Mouse (Mus musculus) brain, embryonic 14.5 days (tissue): ENCODE measurements at regions not wholly inside any gene's neighbourhood (a gene's known extent, or its start where the extent isn't known, plus 50 kb on each side); places are given as distances from the start of the nearest gene placed in this dataset.

Source experiments
- CTCF ChIP-seq: fragments of 200-500 bp; IDR thresholded peaks from 2 replicates; pipeline ENCODE4 v1.5.1; 2012; ENCODE audit warnings: inconsistent platforms, mild to moderate bottlenecking, moderate library complexity, borderline replicate concordance; ENCODE audit not compliant: insufficient read depth, insufficient read length; ENCODE audit errors: extremely low read depth
- POLR2A ChIP-seq: fragments of 200-500 bp; IDR thresholded peaks from 2 replicates; pipeline ENCODE4 v1.6.1; 2012; ENCODE audit warnings: mild to moderate bottlenecking, inconsistent platforms, borderline replicate concordance; ENCODE audit not compliant: poor library complexity, insufficient read depth, insufficient read length, severe bottlenecking; ENCODE audit errors: extremely low read depth

- TF ChIP-seq POLR2A (no peak), CTCF (no peak)
Observed at GRCm38 (mm10) chr9:43659237-43659636, 84.5 kb upstream of the Nectin1 start.
